Mouse (Mus musculus): ENCODE results near the gene Ifnl2. TPM values are rescaled to one million over a fixed set of nuclear protein-coding genes. Genes with fewer than 3 reads are reported as not detected.

Ifnl2 gene
- polyA plus RNA-seq, 1 experiment, result not detected

- H3K9me3 ChIP-seq (replicated peaks; ENCODE audit: control insufficient read depth, insufficient read depth, low read length, poor library complexity, severe bottlenecking), result peaks cover 4% of the 10 kb centered on the region; the same call in 1 of the 2 replicates
- H3K4me3 ChIP-seq (ENCODE audit: low read depth, low read length), result no peak overlapping the region
- TF ChIP-seq EP300 (IDR thresholded peaks at IDR 0.05; ENCODE audit: insufficient read depth, low read depth, low read length) (no peak), CTCF (IDR thresholded peaks at IDR 0.05; ENCODE audit: low read depth, low read length) (no peak), POLR2A (IDR thresholded peaks at IDR 0.05; ENCODE audit: insufficient read depth, low read length) (no peak)
- H3K36me3 ChIP-seq (ENCODE audit: control insufficient read depth, insufficient read depth, low read length, poor library complexity, severe bottlenecking), result no peaks in the 10 kb centered on the region
- no peak overlapping the region for H3K9ac ChIP-seq (ENCODE audit: low read depth, poor library complexity, severe bottlenecking)
- H3K27ac ChIP-seq (ENCODE audit: insufficient read depth, low read length), result no peak overlapping the region
- no peaks in the 10 kb centered on the region for H3K4me1 ChIP-seq (ENCODE audit: control insufficient read depth, insufficient read depth, low read length)
- no peaks in the 10 kb centered on the region for H3K27me3 ChIP-seq (ENCODE audit: control insufficient read depth, insufficient read depth, low read length, poor library complexity, severe bottlenecking)
Observed at GRCm38 (mm10) chr7:28505585-28505984, 4.7 kb downstream of the Ifnl2 start.

GRCm38 (mm10) chr7:28495426-28495825 is 14.8 kb downstream of the Ifnl2 start:
- TF ChIP-seq POLR2A (IDR thresholded peaks at IDR 0.05; ENCODE audit: insufficient read depth, low read length) (no peak), EP300 (IDR thresholded peaks at IDR 0.05; ENCODE audit: insufficient read depth, low read depth, low read length) (no peak)
- Histone ChIP-seq H3K36me3 (ENCODE audit: control insufficient read depth, insufficient read depth, low read length, poor library complexity, severe bottlenecking) (no peaks in the 10 kb centered on the region), H3K27me3 (ENCODE audit: control insufficient read depth, insufficient read depth, low read length, poor library complexity, severe bottlenecking) (no peaks in the 10 kb centered on the region), H3K4me1 (ENCODE audit: control insufficient read depth, insufficient read depth, low read length) (no peaks in the 10 kb centered on the region), H3K9ac (ENCODE audit: low read depth, poor library complexity, severe bottlenecking) (no peak overlapping the region), H3K4me3 (ENCODE audit: low read depth, low read length) (no peak overlapping the region), H3K27ac (ENCODE audit: insufficient read depth, low read length) (no peak overlapping the region), H3K9me3 (replicated peaks; ENCODE audit: control insufficient read depth, insufficient read depth, low read length, poor library complexity, severe bottlenecking) (no peaks in the 10 kb centered on the region)

DNA sequence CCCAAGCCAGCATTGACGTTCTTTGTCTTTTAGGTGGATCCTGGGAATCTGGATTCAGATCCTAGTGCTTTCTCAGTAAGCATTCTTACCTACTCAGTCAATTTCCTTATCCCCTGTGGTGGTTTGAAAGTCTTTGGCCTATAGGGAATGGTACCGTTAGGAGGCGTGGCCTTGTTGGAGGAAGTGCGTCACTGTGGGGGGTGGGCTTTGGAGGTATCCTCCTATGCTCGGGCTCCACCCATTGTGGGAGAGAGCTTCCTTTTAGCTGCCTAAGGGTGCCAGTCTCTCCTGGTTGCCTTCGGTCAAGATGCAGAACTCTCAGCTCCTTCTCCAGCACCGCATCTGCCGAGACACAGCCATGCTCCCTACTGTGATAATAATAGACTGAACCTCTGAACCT is 17.9 kb downstream of the Ifnl2 start:
- Histone ChIP-seq H3K27ac (ENCODE audit: insufficient read depth, low read length) (peak overlapping the region; percentile 51), H3K36me3 (ENCODE audit: control insufficient read depth, insufficient read depth, low read length, poor library complexity, severe bottlenecking) (no peaks in the 10 kb centered on the region), H3K4me1 (ENCODE audit: control insufficient read depth, insufficient read depth, low read length) (peaks cover 2% of the 10 kb centered on the region), H3K9ac (ENCODE audit: low read depth, poor library complexity, severe bottlenecking) (no peak overlapping the region), H3K27me3 (ENCODE audit: control insufficient read depth, insufficient read depth, low read length, poor library complexity, severe bottlenecking) (no peaks in the 10 kb centered on the region), H3K9me3 (replicated peaks; ENCODE audit: control insufficient read depth, insufficient read depth, low read length, poor library complexity, severe bottlenecking) (no peaks in the 10 kb centered on the region), H3K4me3 (ENCODE audit: low read depth, low read length) (peak overlapping the region; percentile 35)
- TF ChIP-seq CTCF (IDR thresholded peaks at IDR 0.05; ENCODE audit: low read depth, low read length), result no peak
- TF ChIP-seq POLR2A (IDR thresholded peaks at IDR 0.05; ENCODE audit: insufficient read depth, low read length), result no peak
- TF ChIP-seq EP300 (IDR thresholded peaks at IDR 0.05; ENCODE audit: insufficient read depth, low read depth, low read length), result no peak

- Histone ChIP-seq H3K27ac (ENCODE audit: insufficient read depth, low read length) (0 out of 2 replicates have a peak overlapping the region, but pooled peaks have one; percentile 36), H3K27me3 (ENCODE audit: control insufficient read depth, insufficient read depth, low read length, poor library complexity, severe bottlenecking) (no peaks in the 10 kb centered on the region), H3K9me3 (replicated peaks; ENCODE audit: control insufficient read depth, insufficient read depth, low read length, poor library complexity, severe bottlenecking) (no peaks in the 10 kb centered on the region), H3K9ac (ENCODE audit: low read depth, poor library complexity, severe bottlenecking) (peak overlapping the region; percentile 49), H3K4me1 (ENCODE audit: control insufficient read depth, insufficient read depth, low read length) (peaks cover 2% of the 10 kb centered on the region), H3K4me3 (ENCODE audit: low read depth, low read length) (peak overlapping the region; percentile 78), H3K36me3 (ENCODE audit: control insufficient read depth, insufficient read depth, low read length, poor library complexity, severe bottlenecking) (no peaks in the 10 kb centered on the region)
- TF ChIP-seq POLR2A (IDR thresholded peaks at IDR 0.05; ENCODE audit: insufficient read depth, low read length) (no peak), EP300 (IDR thresholded peaks at IDR 0.05; ENCODE audit: insufficient read depth, low read depth, low read length) (no peak), CTCF (IDR thresholded peaks at IDR 0.05; ENCODE audit: low read depth, low read length) (no peak)
Observed at GRCm38 (mm10) chr7:28490903-28491302, 19.4 kb downstream of the Ifnl2 start.

DNA sequence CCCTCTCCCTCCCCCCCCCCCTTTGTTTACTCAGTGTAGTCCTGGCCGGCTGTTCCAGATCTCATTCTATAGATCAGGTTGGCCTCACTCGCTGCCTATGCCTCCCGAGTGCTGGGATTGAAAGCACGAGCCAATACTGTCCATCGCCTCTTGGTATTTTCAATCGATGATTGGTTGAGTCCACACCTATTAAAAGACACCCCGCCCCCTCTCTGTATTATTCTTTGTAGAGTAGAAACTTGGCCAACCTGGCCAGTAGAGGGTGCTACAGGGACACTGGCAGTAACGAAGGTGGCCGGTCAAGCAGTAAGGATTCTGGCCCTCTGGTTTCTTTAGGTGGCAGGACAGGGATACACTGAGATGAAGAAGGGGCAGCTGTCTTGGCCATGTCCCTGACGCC is 19.8 kb downstream of the Ifnl2 start:
- H3K4me3 ChIP-seq (ENCODE audit: low read depth, low read length), result peak overlapping the region; percentile 78
- H3K27ac ChIP-seq (ENCODE audit: insufficient read depth, low read length), result 0 out of 2 replicates have a peak overlapping the region, but pooled peaks have one; percentile 36
- H3K9me3 ChIP-seq (replicated peaks; ENCODE audit: control insufficient read depth, insufficient read depth, low read length, poor library complexity, severe bottlenecking), result no peaks in the 10 kb centered on the region
- H3K27me3 ChIP-seq (ENCODE audit: control insufficient read depth, insufficient read depth, low read length, poor library complexity, severe bottlenecking), result no peaks in the 10 kb centered on the region
- TF ChIP-seq EP300 (IDR thresholded peaks at IDR 0.05; ENCODE audit: insufficient read depth, low read depth, low read length), result no peak
- TF ChIP-seq POLR2A (IDR thresholded peaks at IDR 0.05; ENCODE audit: insufficient read depth, low read length), result no peak
- TF ChIP-seq CTCF (IDR thresholded peaks at IDR 0.05; ENCODE audit: low read depth, low read length), result peak; percentile 78
- H3K4me1 ChIP-seq (ENCODE audit: control insufficient read depth, insufficient read depth, low read length), result peaks cover 2% of the 10 kb centered on the region
- peak overlapping the region; percentile 49 for H3K9ac ChIP-seq (ENCODE audit: low read depth, poor library complexity, severe bottlenecking)
- no peaks in the 10 kb centered on the region for H3K36me3 ChIP-seq (ENCODE audit: control insufficient read depth, insufficient read depth, low read length, poor library complexity, severe bottlenecking)

DNA sequence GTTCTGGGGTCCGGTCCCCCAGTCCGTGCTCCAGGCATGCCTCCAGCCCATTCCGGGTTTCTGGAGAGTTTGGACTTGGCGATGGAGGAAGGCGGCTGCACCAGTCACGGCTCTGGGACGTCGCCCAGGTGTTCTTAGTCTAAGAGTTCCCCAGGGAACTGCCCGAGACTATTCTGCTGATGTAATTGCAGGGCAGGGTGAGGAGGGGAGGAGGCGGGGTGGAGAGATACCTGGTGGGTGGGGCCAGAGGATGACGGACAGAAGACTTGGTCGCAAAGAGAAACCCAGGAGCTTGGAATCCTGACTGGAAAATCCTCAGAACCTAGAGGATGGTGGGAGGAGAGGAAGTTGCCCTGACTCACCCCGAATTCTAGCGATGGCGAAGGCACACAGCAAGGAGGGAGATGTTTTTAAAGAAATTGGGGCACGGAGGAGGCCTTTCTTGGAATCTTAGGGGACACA is 22.2 kb downstream of the Ifnl2 start:
- H3K36me3 ChIP-seq (ENCODE audit: control insufficient read depth, insufficient read depth, low read length, poor library complexity, severe bottlenecking), result no peaks in the 10 kb centered on the region
- no peaks in the 10 kb centered on the region for H3K27me3 ChIP-seq (ENCODE audit: control insufficient read depth, insufficient read depth, low read length, poor library complexity, severe bottlenecking)
- H3K4me1 ChIP-seq (ENCODE audit: control insufficient read depth, insufficient read depth, low read length), result peaks cover 2% of the 10 kb centered on the region
- no peaks in the 10 kb centered on the region for H3K9me3 ChIP-seq (replicated peaks; ENCODE audit: control insufficient read depth, insufficient read depth, low read length, poor library complexity, severe bottlenecking)
- TF ChIP-seq EP300 (IDR thresholded peaks at IDR 0.05; ENCODE audit: insufficient read depth, low read depth, low read length), result no peak
- TF ChIP-seq CTCF (IDR thresholded peaks at IDR 0.05; ENCODE audit: low read depth, low read length), result no peak
- TF ChIP-seq POLR2A (IDR thresholded peaks at IDR 0.05; ENCODE audit: insufficient read depth, low read length), result peak; percentile 73
- peak overlapping the region; percentile 66 for H3K27ac ChIP-seq (ENCODE audit: insufficient read depth, low read length)
- peak overlapping the region; percentile 34 for H3K9ac ChIP-seq (ENCODE audit: low read depth, poor library complexity, severe bottlenecking)
- peak overlapping the region; percentile 61 for H3K4me3 ChIP-seq (ENCODE audit: low read depth, low read length)
